Mouse (Mus musculus) kidney, postnatal 4 days (tissue): ENCODE data around the gene Yipf1.
A peak's percentile ranks its signal among the peaks of the same experiment; 100 is the strongest.
"Not testable (repeated sequence)": the region's sequence is repeated elsewhere in the genome, so short reads cannot be mapped to it uniquely, and the experiment has no call there.

Experiments used
- DNase-seq, 2 experiments: peaks; one replicate each; pipeline ENCODE4 v3.0.0; 2021; ENCODE audit warnings: mixed read lengths in 2 of 2

The Yipf1 gene

DNA sequence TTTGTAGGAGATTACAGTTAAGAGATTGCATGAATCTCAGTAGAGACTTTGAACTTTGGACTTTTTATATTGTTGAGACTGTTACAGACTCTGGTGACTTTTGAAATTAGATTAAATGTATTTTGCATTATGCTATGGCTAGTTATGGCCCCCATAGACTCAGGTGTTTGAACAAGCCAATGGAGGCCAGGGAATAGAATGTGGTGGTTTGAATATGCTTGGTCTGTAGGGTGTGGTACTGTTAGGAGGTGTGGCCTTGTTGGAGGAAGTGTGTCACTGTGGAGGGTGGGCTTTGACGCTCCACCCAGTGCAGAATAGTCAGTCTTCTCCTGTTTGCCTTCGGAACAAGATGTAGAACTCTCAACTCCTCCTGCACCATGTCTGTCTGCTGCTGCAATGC lies 8.9 kb downstream of the Yipf1 start:
- DNase-seq = no peak

DNA sequence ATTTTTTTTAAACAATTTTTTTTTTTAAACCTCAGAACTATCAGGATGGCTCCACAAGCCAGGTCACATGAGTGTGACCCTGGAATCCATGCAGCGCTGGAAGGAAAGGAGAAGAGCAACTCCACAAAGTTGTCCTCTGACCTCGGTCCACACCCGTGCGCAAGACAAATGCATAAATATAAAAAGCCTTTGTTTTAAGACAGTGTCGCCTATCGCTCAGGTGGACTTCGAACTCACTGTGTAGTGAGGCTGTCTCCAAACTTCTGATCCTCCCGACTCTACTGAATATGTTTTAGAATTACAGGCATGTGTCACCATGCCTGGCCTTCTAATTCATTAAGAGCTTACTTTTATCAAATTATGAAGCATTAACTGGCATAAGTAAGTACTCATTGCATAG lies 14.4 kb downstream of the Yipf1 start:
- no peak for DNase-seq

DNA sequence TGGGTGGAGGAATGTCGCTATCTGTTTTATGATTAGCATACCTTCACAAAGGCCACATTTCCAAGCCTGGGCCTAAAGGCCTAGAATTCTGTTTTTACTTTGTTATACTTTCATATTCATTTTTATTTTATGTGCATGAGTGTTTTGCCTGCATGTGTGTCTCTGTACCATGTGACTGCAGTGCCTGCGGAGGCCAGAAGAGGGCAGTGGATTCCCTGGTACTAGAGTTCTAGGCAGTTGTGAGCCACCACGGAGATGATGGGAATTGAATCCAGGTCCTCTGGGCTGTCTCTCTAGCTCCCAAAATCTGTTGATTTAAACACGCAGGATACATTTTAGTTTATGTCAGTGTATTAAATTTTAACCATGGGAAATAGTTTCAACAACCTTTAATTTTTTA lies 19.4 kb downstream of the Yipf1 start:
- DNase-seq = peak in 1 of 2 experiments; percentile 31

DNA sequence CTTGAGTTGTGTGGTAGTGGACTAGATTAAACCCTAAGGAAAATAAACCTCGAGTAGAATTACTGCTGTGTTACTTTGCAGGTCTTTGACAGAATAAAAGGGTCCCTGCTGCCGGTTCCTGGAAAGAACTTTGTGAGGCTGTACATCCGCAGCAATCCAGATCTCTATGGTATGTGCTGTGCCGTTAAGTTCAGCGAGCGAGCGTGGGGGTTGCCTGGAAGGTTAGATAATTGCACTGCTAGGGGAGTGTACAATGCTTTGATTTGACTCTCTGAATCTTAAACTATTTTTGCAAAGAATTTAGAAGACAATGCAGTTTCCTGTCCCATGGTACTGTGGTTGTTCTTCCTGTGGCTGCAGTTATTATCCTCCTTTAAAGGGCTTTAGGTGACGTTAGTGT lies 22.2 kb downstream of the Yipf1 start:
- DNase-seq = peak; percentile 49 to 64

DNA sequence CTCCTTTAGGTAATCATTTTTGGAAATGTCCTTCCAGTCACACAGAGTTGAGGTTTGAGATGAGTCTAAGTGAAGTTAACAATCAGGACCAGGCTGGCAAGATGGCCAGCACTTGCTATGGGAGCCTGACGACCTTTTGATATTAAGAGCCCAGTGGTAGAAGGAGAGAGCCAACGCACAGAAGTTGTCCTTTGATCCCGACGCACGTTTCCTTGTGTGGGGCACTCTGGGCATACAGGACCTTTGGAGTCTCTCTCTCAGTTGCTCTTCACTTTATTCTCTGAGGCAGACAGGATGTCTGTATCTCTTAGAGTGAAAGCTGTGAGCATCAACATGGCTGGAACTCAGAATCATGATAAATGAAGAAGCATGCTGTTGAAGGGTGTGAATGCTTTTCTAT lies 23.3 kb downstream of the Yipf1 start:
- no peak for DNase-seq

DNA sequence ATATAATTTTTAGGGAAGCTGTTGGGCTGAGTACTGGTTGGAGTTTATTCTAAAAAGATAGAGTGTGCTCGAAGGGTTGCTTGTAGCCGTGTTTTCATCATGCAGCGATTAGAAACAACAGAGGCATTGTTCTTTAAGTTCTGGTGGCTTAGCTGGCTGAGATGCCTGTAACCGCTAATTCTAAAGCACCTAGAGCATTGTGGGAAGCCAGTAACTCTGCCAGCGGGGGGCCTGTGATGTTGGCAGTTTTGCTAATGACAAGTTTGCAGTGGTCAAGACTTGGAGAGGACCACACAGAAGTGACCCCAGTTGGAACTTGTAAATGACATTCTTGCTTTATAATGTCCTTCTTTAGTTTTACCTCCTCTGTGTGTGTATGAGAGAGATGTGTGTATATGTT lies 27.2 kb downstream of the Yipf1 start:
- DNase-seq = no peak

DNA sequence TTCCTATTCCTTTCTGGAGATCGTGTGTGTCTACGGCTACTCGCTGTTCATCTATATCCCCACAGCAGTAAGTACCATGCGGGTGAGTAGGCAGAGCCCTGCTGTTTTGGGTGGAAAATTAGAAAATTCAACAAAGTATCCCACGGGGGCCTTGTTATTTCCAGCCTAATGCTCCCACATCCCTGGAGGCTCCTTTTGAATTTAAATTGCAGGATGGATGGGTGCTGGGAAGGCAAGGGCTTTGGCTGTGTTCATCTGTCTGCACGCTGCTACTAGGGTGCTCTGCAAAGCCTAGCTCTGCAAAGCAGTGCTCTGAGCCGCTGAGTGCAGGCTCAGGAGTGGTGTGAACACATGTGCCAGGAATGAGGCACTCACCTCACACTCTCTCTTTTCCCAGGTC lies 30.4 kb downstream of the Yipf1 start:
- no peak for DNase-seq

DNA sequence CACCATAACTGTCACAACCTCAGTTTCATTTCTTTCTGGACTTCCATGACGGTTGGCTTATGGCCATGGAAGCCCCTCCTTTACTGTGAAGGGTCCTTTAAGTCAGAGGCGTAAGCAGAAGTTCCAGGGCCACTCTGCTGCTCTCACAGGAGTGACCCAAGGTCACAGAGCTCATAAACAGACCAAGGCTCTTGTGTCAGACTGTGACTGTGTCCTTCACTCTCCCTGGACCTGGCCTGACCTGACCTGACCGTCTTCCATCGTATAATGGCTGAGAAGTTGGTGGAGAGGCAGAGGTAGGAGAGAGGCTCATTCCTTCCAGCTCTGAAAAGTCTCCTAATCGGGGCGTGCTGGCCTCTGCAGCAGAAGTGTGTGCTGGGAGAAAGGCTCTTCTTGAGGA lies 33.1 kb downstream of the Yipf1 start:
- DNase-seq = no peak

DNA sequence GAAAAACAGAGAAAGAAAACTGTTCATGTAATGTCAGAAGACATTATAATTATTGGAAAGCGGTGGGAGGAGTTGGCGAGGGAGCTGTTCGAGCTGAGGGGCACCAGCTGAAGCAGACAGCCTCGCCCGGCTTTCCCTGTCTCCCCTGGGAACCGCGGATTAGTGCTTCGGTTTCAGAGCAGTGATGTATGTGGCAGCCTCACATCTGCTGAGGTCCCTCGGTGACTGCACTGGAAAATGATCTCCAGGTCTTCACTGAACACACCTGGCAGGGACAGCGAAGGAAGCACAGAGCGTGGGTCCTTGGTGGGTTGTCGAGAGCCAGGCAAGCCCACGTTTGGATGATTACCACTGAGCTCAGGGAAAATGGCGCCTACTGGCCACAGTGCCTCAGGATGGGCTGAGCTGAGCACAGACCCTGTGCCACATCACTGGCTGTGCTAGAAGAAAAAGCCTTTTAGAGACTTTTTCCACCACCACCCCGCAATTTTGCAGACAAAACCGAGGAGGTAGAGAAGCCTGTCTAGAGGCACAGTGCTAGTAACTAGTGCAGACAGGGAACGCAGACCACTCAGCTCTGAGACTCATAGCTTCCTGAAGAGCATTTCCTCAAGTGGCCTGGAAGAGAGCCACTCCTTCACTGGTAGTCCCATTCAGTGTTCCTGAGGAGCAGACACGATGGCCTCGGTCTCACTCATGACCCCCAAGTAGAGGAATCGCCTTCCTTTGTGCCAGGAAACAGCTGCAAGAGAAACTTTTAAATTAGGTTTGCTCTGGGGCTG lies 34.6 kb downstream of the Yipf1 start:
- peak; percentile 30 to 45 for DNase-seq

DNA sequence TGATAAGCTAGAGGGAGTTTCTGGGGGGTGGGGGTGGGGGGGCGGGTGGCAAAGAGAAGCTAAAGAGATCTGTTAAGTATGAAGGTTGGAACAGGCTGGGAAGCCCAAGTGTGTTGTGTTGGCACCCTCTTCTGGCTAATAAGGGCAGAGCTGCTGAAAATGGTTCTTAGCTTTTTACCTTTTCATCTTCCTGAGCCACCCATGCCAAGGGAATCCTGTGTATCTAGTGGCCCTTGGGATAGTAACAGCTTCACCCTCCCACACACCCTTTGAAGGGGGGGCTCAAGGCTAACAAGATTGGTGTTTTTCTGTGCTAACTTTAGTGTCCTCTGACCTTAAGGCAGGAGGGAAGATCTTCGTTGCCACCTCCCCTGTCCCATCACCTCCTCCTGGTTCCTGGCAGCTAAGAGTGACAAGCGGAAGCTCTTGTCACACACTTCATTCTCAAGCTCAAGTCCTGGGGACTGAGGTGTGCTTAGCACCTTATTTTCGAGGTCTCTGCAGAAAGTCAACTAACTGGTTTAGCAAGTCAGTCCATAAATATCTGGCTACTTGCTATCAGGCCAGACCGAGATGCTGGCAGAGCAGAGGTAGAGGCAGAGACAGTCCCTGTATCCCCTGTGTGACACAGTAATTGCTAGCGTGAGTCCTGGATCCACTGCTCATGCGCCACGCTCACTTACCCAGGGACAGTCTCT lies 35.3 kb downstream of the Yipf1 start:
- peak; percentile 39 to 64 for DNase-seq

DNA sequence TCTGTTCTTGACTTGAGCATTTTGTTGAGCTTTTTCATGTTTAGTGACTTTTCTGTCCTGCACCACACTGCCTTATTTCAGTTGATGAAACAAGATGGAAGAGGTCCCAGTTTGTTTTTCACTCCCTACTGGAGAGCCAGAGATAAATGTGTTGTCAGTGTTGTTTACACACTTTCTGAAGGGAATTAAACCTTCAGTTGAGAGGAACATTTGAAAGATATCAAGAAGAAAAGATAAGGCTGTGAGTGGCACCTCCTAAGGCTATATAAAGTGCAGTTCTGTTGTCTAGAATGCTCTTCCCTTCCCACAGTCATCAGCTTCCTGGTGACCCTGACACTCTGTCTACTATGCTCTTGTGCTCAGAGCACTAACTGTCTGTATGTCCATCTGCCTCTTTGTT lies 37.2 kb downstream of the Yipf1 start:
- DNase-seq = no peak

DNA sequence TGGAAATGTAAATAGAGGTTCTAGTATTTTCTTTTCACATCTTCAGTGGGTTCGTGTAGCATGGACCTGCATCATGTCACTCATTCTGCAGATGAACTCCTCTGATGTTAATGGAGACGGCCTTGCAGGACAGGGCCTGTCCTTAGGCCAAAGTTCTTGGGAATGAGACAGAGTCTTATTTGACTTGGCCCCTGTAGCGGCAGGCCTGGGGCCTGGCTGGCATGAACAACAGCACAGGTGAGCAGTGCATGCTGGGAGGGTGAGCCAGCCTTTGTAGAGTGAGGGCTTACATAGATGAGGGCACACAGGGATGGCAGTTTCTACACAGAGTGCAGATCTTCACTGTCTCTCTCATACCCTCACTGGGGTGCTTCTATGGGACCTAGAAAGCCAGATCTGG lies 39.4 kb downstream of the Yipf1 start:
- no peak for DNase-seq

DNA sequence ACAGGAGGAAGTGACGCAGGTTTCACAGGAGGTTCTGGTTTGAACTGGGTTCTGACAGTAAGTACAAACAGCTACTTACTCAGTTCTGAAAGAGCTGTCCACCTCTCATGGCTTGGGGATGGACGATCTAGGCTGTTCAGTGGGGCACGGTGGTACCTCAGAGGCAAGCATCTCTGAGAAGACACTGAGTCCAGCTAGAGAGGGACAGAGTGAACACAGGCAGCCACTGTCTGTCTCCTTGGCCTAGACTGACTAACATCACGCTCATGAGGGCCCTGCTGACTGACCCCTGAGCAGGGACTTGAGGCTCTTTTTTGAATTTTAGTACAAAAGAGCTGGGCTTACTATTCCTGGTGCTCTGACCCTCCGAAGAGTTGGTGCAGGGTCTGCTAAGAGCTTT lies 40.0 kb downstream of the Yipf1 start:
- DNase-seq = no peak

DNA sequence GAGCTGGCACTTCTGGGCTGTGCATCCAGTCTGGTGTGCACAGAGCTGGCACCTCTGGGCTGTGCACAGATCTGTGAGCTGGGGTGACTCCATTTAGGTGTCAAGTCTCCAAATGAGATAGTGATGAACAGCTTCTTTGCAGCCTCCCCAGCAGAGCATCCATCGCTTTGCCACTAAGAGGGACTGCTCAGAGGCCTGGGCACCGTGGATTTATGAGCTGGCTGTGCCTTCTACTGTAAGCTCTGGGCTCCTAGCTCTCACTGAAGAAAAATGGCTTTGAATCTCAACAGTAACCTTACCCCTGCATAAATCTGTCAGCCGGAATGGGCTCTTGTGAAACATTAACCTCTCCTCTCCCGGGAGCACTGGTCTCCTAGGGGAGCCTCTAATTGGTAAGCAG lies 40.4 kb downstream of the Yipf1 start:
- DNase-seq = peak; percentile 31 to 46

DNA sequence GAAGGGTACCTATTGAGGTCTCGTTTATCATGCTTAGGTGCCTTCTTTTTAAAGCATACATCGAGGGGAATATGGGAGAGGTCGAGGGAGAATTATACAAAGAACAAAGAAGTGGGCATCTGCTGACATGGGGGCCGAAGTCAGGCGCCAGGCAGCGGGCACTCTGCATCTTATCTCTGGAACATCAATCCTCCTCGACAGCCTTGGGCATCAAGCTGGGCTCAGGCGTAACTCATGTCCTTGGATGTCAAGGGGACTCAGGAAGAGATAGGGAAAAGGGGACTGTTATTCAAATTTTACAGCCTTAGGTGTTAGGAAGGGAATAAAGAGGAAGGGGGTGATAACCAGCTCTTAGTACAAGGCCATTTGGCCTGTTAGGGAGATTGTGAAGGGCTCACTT lies 43.0 kb downstream of the Yipf1 start:
- not testable (repeated sequence) for DNase-seq

DNA sequence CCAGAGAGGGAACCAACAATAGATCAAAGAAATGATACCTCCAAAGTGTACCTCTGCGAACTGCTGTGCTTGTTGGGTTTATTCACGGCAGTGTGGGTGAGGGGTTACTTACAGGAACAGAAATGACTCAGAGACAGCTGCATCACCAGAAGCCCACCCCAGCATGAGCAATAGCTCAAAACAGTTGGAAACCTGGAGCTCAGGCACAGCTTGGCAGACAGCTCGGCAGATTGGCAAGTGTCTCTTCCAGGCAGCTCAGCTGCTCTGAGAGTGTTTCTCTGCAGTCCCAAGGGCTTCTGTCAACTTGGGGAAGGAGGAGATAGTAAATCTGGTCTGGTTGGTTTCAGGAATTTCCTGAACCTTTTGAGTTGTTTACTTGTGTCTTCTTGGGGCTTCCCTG lies 44.3 kb downstream of the Yipf1 start:
- DNase-seq = no peak

DNA sequence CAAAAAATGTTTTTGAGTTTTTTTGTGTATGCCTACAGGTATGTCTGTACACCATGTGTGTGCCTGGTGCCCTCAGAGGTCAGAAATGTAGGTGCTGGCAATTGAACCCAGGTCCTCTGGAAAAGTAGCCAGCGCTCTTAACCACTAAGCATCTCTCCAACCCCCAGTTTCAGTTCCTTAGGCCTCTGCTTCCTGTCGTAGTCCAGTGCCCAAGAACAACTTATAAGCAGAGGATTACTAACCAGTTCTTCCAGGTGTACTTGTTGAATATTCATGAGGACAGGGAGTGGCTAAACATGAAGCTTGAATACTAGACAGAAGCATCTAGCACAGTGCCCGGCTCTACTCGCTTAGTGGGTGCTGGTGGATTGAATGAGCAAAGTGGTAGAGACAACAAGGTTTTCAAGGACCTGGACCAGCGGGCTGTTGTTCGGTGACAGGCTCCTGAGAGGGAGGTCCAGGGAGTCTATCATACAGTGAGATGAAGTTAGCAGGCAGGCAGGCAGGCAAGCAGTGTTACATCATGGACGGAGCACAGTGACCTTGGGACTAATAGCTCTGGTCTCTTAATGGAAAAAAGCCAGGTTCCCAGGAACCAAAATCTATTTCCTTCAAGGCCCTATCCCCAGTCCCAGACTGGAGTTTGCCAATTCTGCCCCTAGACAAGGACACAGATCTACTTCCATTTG lies 46.4 kb downstream of the Yipf1 start:
- peak; percentile 9 to 26 for DNase-seq

DNA sequence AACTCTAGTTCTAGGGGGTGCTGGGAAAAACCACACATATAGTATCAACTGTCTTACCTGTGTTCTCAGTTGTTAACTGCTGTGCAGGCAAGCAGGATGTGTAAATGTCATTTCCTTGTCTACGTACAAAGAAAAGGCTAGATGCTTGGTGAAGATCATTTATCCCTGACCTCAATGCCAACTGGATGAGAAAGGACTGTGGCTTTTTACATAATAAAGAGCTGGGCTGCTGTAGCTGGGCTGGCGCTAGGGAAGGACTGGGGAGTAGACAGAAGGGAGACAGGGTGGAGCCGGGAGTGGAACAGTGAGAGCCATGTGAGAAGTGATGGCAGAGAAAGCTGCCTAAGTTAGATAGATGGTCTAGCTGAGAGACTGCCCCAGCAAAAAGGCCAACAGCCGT lies 48.6 kb downstream of the Yipf1 start:
- no peak for DNase-seq

DNA sequence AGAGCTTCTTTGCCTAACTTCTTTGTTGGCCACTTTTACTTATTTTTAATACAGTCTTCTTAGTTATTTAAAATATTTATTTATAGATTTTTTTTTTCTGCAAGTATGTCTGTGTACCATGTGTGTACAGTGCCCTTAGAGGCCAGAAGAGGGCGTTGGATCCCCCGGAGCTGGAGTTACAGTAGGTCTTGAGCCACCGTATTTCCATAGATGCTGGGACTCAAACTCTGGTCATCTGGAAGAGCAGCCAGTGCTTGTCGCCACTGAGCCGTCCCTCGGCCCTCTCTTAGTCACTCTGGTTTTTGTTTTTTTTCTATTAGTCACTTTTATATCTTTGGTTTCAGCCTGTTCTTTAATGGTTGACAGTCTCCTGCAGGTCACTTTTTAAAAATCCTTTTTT lies 49.4 kb downstream of the Yipf1 start:
- DNase-seq = no peak

DNA sequence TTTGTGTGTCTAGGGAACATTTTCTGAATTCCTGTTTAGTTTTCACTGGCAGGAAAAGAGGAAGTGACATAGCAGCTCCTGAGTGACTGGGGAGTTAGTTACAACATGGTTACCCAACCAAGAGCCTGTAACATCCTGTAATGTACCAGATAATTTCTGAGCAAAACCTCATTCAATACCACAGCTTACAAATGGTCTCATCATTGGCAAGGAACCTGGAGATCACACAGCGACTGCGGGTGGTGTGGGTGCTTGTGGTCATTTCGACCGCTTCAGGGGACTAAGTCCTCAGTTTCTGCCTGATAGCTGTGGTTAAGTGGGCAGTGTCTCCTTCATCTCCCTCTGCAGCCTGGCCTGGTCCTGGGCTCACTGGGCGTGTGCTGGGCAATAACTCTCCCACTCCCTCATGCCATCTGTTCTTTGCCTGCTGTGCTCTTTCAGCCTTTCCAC lies 50.1 kb downstream of the Yipf1 start:
- DNase-seq = no peak

DNA sequence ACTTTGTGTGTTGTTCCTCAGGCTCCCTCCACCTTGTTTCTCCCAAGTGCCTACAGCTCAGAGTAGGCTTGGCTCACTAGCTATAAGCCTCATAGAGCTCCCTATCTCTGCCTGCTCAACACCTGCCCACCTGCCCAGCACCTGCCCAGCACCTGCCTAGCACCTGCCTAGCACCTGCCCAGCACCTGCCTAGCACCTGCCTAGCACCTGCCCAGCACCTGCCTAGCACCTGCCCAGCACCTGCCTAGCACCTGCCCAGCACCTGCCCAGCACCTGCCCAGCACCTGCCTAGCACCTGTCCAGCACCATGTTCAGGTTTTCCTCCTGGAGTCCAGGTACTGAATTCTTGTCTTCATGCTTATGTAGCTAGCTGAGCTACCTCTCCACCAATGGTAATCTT lies 52.2 kb downstream of the Yipf1 start:
- DNase-seq = not testable (repeated sequence)

DNA sequence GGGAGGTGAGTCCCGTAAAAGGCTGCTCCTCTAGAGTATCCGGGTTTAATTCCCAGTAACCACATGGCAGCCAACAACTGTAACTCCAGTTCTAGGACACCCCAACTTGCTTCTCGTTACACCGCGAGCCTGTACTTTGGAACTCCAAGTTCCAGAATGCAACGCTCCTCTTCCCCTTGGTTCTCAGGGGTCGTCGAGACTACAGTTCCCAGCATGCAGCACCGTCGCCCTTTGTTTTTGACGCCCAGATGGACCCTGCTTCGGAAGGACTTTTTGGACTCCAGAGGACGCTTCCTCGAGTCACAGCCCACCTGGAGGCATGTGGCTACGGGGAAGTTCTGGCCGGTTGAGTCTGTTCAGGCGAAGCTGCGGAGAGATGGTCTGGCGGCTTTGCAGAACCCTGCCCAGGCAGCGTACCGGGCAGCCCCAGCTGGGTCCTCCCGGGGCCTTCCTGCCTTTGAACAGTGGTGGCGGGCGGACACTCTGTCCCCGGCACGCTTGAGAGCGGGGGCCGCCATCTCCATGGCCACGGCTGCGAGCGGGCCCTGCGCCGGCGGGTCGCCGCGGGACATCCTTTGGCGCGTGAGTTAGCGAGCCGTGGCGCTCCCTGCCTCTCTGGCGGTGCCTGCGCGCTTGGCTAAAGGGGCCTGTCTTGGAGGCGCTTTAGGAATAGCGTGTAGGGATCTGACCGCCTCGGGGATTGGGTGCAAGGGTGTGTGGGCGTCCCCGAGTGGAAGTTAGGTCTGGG lies 53.6 kb downstream of the Yipf1 start, which contains the start of gene Ndc1:
Gene Ndc1 (plus strand): TSS at position 218 of the 748 bp plus-strand sequence.
- peak; percentile 89 to 93 for DNase-seq

DNA sequence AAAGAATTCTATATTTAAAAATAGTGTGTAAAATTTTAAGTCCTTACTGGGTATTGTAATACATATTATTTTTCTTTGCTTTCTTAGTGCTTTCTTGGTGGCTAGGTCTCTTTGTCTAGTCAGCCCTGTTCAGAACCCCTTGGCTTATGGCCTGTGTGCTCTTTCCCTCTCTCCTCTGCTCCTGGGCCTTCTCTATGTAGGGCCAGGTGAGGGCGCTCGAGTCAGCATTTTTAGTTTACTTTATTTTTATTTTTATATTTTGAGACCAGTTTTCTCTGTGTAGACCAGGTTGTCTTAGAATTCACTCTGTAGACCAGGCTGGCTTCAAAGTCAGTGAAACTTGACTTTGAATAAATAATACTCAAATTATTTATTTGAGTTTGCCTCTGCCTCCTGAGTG lies 58.1 kb downstream of the Yipf1 start:
- no peak for DNase-seq
